Mouse (Mus musculus): ENCODE measurements at regions not wholly inside any gene's neighbourhood (a gene's known extent, or its start where the extent isn't known, plus 50 kb on each side); places are given as distances from the start of the nearest gene placed in this dataset.

DNA sequence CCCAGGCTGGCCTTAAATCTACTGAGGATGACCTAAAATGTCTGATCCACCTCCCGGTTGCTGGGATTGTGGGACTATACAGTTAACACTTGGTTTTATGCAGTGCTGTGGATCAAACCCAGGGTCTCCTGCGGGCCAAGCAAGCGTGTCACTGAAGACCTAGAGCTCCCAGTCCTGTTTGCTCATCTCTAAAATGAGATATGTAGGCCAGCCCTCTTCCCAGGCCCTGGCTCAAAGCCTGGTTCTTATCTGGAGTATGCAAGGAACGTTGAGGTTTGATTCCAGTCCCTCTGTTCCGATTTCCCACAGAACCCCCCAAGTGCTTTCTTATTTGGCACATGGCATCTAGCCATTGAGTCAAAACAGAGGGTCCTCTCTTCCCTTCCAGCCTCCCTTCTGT is 115.5 kb upstream of the Parp11 start:
- Histone ChIP-seq H3K27ac (ENCODE audit: insufficient read depth, low read depth, low read length, poor library complexity, severe bottlenecking) (no peak overlapping the region), H3K4me1 (ENCODE audit: control insufficient read depth in 2 of 2, insufficient read depth in 2 of 2, low read length in 2 of 2, poor library complexity in 1 of 2) (peaks cover 0 to 8% of the 10 kb centered on the region in 2 experiments; a peak in 2 of 4 replicates)

DNA sequence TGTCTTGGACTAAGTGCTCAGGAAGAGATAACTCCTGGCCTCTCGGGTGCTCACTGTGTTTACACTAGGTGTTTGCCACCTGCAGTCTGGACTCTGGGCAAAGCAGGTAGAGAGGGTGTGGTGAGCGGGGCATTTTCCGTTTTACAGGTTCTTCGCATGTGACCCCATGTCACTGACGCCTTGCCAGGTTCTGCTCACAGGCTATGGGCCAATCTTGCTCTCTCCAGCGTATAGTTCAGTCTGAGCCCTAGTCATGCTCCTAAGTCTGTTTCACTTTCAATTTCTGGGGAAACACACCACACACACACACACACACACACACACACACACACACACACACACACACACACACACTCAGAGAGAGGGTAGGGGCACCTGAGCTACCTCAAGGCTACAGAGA is 112.4 kb upstream of the Parp11 start:
- no peaks in the 10 kb centered on the region for H3K9me3 ChIP-seq (ENCODE audit: control insufficient read depth, insufficient read depth, low read depth, low read length)
- no peaks in the 10 kb centered on the region for H3K36me3 ChIP-seq (ENCODE audit: control insufficient read depth, insufficient read depth, low read length, poor library complexity, severe bottlenecking)
- no peak overlapping the region for H3K27ac ChIP-seq (ENCODE audit: insufficient read depth, low read depth, low read length, poor library complexity, severe bottlenecking)
- H3K4me3 ChIP-seq (ENCODE audit: insufficient read depth in 1 of 2, low read depth in 1 of 2, low read length in 2 of 2, poor library complexity in 1 of 2, severe bottlenecking in 1 of 2): no peak overlapping the region
- TF ChIP-seq ZC3H11A (IDR thresholded peaks at IDR 0.05; ENCODE audit: borderline replicate concordance, low read depth, low read length): no peak
- TF ChIP-seq MAFK (IDR thresholded peaks at IDR 0.05; ENCODE audit: insufficient read depth, low read depth, low read length): no peak
- no peak for TF ChIP-seq CHD2 (IDR thresholded peaks at IDR 0.05; ENCODE audit: low read depth, low read length)
- TF ChIP-seq HCFC1 (IDR thresholded peaks at IDR 0.05; ENCODE audit: borderline replicate concordance, insufficient read depth, low read length): no peak
- H3K9ac ChIP-seq (ENCODE audit: insufficient read depth, low read depth, low read length, poor library complexity, severe bottlenecking): no peak overlapping the region
- in situ Hi-C loops (cut with MboI; ENCODE audit: low sequenced_read_pairs in 2 of 2, unreplicated experiment in 2 of 2): no loop called here
- DNase-seq (ENCODE audit: low read depth, low spot score): no peak
- H3K4me1 ChIP-seq (ENCODE audit: control insufficient read depth in 2 of 2, insufficient read depth in 2 of 2, low read length in 2 of 2, poor library complexity in 1 of 2): peaks cover 0 to 15% of the 10 kb centered on the region in 2 experiments; a peak in 2 of 4 replicates

More for the DNA sequence above, 115.5 kb upstream of the Parp11 start:
- in situ Hi-C loops (cut with MboI; ENCODE audit: low sequenced_read_pairs in 2 of 2, unreplicated experiment in 2 of 2): no loop called here
- Histone ChIP-seq H3K4me3 (ENCODE audit: insufficient read depth in 1 of 2, low read depth in 1 of 2, low read length in 2 of 2, poor library complexity in 1 of 2, severe bottlenecking in 1 of 2) (no peak overlapping the region), H3K9me3 (ENCODE audit: control insufficient read depth, insufficient read depth, low read depth, low read length) (no peaks in the 10 kb centered on the region), H3K9ac (ENCODE audit: insufficient read depth, low read depth, low read length, poor library complexity, severe bottlenecking) (no peak overlapping the region), H3K36me3 (ENCODE audit: control insufficient read depth, insufficient read depth, low read length, poor library complexity, severe bottlenecking) (no peaks in the 10 kb centered on the region)
- DNase-seq (ENCODE audit: low read depth, low spot score): no peak
- TF ChIP-seq MAFK (IDR thresholded peaks at IDR 0.05; ENCODE audit: insufficient read depth, low read depth, low read length) (no peak), ZNF384 (IDR thresholded peaks at IDR 0.05; ENCODE audit: low read depth, low read length) (no peak), CHD2 (IDR thresholded peaks at IDR 0.05; ENCODE audit: low read depth, low read length) (no peak), ZC3H11A (IDR thresholded peaks at IDR 0.05; ENCODE audit: borderline replicate concordance, low read depth, low read length) (no peak), HCFC1 (IDR thresholded peaks at IDR 0.05; ENCODE audit: borderline replicate concordance, insufficient read depth, low read length) (no peak)

DNA sequence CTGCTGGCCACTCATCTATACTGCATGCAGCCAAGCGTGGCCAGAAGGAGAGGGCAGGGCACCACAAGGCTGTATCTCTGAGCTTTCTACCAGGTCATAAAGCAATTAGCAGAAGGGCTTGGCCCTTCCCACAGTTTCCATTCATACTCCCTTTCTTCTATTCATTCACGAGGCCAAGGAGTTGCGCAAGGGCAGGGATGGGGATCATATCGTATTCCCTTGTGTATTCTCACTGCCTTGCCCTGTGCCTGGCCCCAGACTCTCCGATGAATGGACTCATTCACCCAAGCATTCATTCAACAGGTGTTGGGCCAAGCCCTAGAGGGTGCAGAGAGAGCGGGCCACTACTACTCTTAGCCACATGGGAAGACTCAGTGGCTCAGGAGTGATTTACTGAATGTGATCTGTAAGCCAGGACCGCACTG is 111.2 kb upstream of the Parp11 start:
- Histone ChIP-seq H3K27ac (ENCODE audit: insufficient read depth, low read depth, low read length, poor library complexity, severe bottlenecking) (no peak overlapping the region), H3K36me3 (ENCODE audit: control insufficient read depth, insufficient read depth, low read length, poor library complexity, severe bottlenecking) (no peaks in the 10 kb centered on the region), H3K4me3 (ENCODE audit: insufficient read depth in 1 of 2, low read depth in 1 of 2, low read length in 2 of 2, poor library complexity in 1 of 2, severe bottlenecking in 1 of 2) (no peak overlapping the region), H3K4me1 (ENCODE audit: control insufficient read depth in 2 of 2, insufficient read depth in 2 of 2, low read length in 2 of 2, poor library complexity in 1 of 2) (peaks cover 0 to 15% of the 10 kb centered on the region in 2 experiments; a peak in 2 of 4 replicates), H3K9me3 (ENCODE audit: control insufficient read depth, insufficient read depth, low read depth, low read length) (no peaks in the 10 kb centered on the region), H3K9ac (ENCODE audit: insufficient read depth, low read depth, low read length, poor library complexity, severe bottlenecking) (no peak overlapping the region)
- DNase-seq (ENCODE audit: low read depth, low spot score): no peak
- no peak for TF ChIP-seq ZC3H11A (IDR thresholded peaks at IDR 0.05; ENCODE audit: borderline replicate concordance, low read depth, low read length)
- no peak for TF ChIP-seq HCFC1 (IDR thresholded peaks at IDR 0.05; ENCODE audit: borderline replicate concordance, insufficient read depth, low read length)
- no peak for TF ChIP-seq CHD2 (IDR thresholded peaks at IDR 0.05; ENCODE audit: low read depth, low read length)
- TF ChIP-seq ZNF384 (IDR thresholded peaks at IDR 0.05; ENCODE audit: low read depth, low read length): no peak
- no peak for TF ChIP-seq MAFK (IDR thresholded peaks at IDR 0.05; ENCODE audit: insufficient read depth, low read depth, low read length)
- in situ Hi-C loops (cut with MboI; ENCODE audit: low sequenced_read_pairs in 2 of 2, unreplicated experiment in 2 of 2): no loop called here

DNA sequence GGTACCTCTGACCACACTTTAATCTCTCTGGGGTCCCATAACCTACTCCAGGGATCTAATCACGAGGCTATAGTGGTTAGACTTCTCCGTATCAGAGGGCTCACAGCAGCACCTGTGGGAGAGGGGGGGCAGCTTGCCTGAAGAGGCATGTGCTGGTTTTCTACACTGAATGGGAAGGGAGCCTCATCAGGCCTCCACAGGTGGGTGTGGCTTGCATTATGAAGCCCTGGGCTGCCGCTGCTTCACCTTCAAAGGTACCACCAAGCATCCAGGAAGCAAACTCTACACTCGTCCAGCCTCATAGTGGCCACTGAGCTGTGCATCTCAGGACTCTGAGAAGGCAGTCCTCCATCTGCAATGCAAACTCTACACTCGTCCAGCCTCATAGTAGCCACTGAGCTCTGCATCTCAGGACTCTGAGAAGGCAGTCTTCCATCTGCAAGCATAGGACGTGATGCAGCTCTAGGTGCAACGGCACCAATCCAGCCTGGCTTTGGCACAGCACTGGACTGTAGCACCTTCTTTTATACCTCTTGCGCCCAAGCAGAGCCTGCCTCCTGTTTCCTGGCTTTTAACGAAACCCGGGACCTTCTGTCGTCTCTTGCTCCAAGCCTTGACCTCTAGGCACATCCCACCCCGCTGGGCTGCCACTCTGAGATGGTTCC is 110.5 kb upstream of the Parp11 start:
- H3K4me3 ChIP-seq (ENCODE audit: insufficient read depth in 1 of 2, low read depth in 1 of 2, low read length in 2 of 2, poor library complexity in 1 of 2, severe bottlenecking in 1 of 2): 0 out of 4 replicates have a peak overlapping the region, but pooled peaks of 1 of the 2 experiments have one; percentile 8
- H3K27ac ChIP-seq (ENCODE audit: insufficient read depth, low read depth, low read length, poor library complexity, severe bottlenecking): no peak overlapping the region
- H3K9me3 ChIP-seq (ENCODE audit: control insufficient read depth, insufficient read depth, low read depth, low read length): no peaks in the 10 kb centered on the region
- no peak for DNase-seq (ENCODE audit: low read depth, low spot score)
- in situ Hi-C loops (cut with MboI; ENCODE audit: low sequenced_read_pairs in 2 of 2, unreplicated experiment in 2 of 2): no loop called here
- H3K4me1 ChIP-seq (ENCODE audit: control insufficient read depth in 2 of 2, insufficient read depth in 2 of 2, low read length in 2 of 2, poor library complexity in 1 of 2): peaks cover 0 to 15% of the 10 kb centered on the region in 2 experiments; a peak in 2 of 4 replicates
- TF ChIP-seq CHD2 (IDR thresholded peaks at IDR 0.05; ENCODE audit: low read depth, low read length): no peak
- no peak for TF ChIP-seq MAFK (IDR thresholded peaks at IDR 0.05; ENCODE audit: insufficient read depth, low read depth, low read length)
- no peak for TF ChIP-seq HCFC1 (IDR thresholded peaks at IDR 0.05; ENCODE audit: borderline replicate concordance, insufficient read depth, low read length)
- no peak for TF ChIP-seq ZNF384 (IDR thresholded peaks at IDR 0.05; ENCODE audit: low read depth, low read length)
- no peak for TF ChIP-seq ZC3H11A (IDR thresholded peaks at IDR 0.05; ENCODE audit: borderline replicate concordance, low read depth, low read length)
- no peak overlapping the region for H3K9ac ChIP-seq (ENCODE audit: insufficient read depth, low read depth, low read length, poor library complexity, severe bottlenecking)
- H3K36me3 ChIP-seq (ENCODE audit: control insufficient read depth, insufficient read depth, low read length, poor library complexity, severe bottlenecking): no peaks in the 10 kb centered on the region

Data from ES-E14 (cell line).